Mouse (Mus musculus) ES-Bruce4 (cell line): Measurements from ENCODE around the gene Adipor1. TPM values are rescaled to one million over a fixed set of nuclear protein-coding genes. Genes with fewer than 3 reads are reported as not detected.
A peak's percentile ranks its signal among the peaks of the same experiment; 100 is the strongest.

Experiments used
- H3K27ac ChIP-seq: 2 replicates; pipeline ENCODE4 v1.5.1; 2012; ENCODE audit warnings: low read length, inconsistent platforms; ENCODE audit not compliant: insufficient read depth
- H3K27me3 ChIP-seq: 2 replicates; pipeline ENCODE4 v1.6.1; 2012; ENCODE audit warnings: mild to moderate bottlenecking, low read length, inconsistent platforms; ENCODE audit not compliant: control insufficient read depth, poor library complexity, insufficient read depth, severe bottlenecking
- H3K36me3 ChIP-seq: 2 replicates; pipeline ENCODE4 v1.6.1; 2012; ENCODE audit warnings: inconsistent platforms, mild to moderate bottlenecking, low read length, moderate library complexity; ENCODE audit not compliant: control insufficient read depth, poor library complexity, insufficient read depth, severe bottlenecking
- H3K4me1 ChIP-seq: one replicate; pipeline ENCODE4 v1.8.1; 2011; ENCODE audit warnings: low read length; ENCODE audit not compliant: control insufficient read depth, insufficient read depth
- H3K4me3 ChIP-seq: 2 replicates; pipeline ENCODE4 v1.5.1; 2011; ENCODE audit warnings: low read depth, mild to moderate bottlenecking, low read length
- H3K9ac ChIP-seq: 2 replicates; pipeline ENCODE4 v1.6.1; 2012; ENCODE audit warnings: low read depth, mild to moderate bottlenecking, inconsistent platforms; ENCODE audit not compliant: poor library complexity, severe bottlenecking
- H3K9me3 ChIP-seq: replicated peaks from 2 replicates; pipeline ENCODE4 v1.6.1; 2012; ENCODE audit warnings: mild to moderate bottlenecking, low read length, inconsistent platforms; ENCODE audit not compliant: control insufficient read depth, poor library complexity, insufficient read depth, severe bottlenecking
- CTCF ChIP-seq: IDR thresholded peaks from one replicate; pipeline ENCODE4 v1.8.1; 2011; ENCODE audit warnings: low read depth, low read length
- EP300 ChIP-seq: IDR thresholded peaks from 2 replicates; pipeline ENCODE4 v1.6.1; 2011; ENCODE audit warnings: low read depth, low read length; ENCODE audit not compliant: insufficient read depth
- POLR2A ChIP-seq: IDR thresholded peaks from one replicate; pipeline ENCODE4 v1.8.1; 2011; ENCODE audit warnings: low read length; ENCODE audit not compliant: insufficient read depth
- polyA plus RNA-seq: library from polyadenylated mRNA; stranded (reverse); fragments of >200 nt; gene quantifications from 2 replicates; pipeline ENCODE4 v1.2.4, GENCODE M21; 2011; ENCODE audit warnings: low read depth; ENCODE audit not compliant: missing spikeins, insufficient read depth, insufficient read length

Gene Adipor1
- 118 and 119 TPM in 2 replicates for polyA plus RNA-seq

GRCm38 (mm10) chr1:134415168-134415831 lies at the start of gene Adipor1:
Adipor1 (plus strand) TSS chr1:134415378.
- H3K4me3 ChIP-seq: peak within 1 kb of the TSS; percentile 89
- H3K27me3 ChIP-seq: no peaks in the 10 kb centered on the region
- H3K4me1 ChIP-seq: peaks cover 4% of the 10 kb centered on the region
- H3K36me3 ChIP-seq: peaks cover 19% of the 10 kb centered on the region
- no peaks in the 10 kb centered on the region for H3K9me3 ChIP-seq
- TF ChIP-seq CTCF (no peak), POLR2A (peak; percentile 37), EP300 (no peak)
- H3K9ac ChIP-seq: peak within 1 kb of the TSS; percentile 80
- H3K27ac ChIP-seq: peak within 1 kb of the TSS; percentile 89

GRCm38 (mm10) chr1:134365491-134365890 lies 49.7 kb upstream of the Adipor1 start:
- Histone ChIP-seq H3K27me3 (no peaks in the 10 kb centered on the region), H3K4me1 (no peaks in the 10 kb centered on the region), H3K9me3 (peaks cover 10% of the 10 kb centered on the region), H3K4me3 (no peak overlapping the region), H3K27ac (no peak overlapping the region), H3K36me3 (peaks cover 2% of the 10 kb centered on the region; the same call in 1 of the 2 replicates), H3K9ac (no peak overlapping the region)
- TF ChIP-seq CTCF: no peak

GRCm38 (mm10) chr1:134368777-134369337 lies 46.3 kb upstream of the Adipor1 start:
- no peak overlapping the region for H3K9ac ChIP-seq
- no peaks in the 10 kb centered on the region for H3K36me3 ChIP-seq
- H3K27ac ChIP-seq: no peak overlapping the region
- TF ChIP-seq POLR2A (no peak), CTCF (no peak), EP300 (no peak)
- H3K9me3 ChIP-seq: peaks cover 14% of the 10 kb centered on the region
- no peak overlapping the region for H3K4me3 ChIP-seq
- H3K27me3 ChIP-seq: no peaks in the 10 kb centered on the region
- no peaks in the 10 kb centered on the region for H3K4me1 ChIP-seq

- Histone ChIP-seq H3K9ac (no peak overlapping the region), H3K4me1 (no peaks in the 10 kb centered on the region), H3K9me3 (peaks cover 14% of the 10 kb centered on the region), H3K4me3 (no peak overlapping the region), H3K27me3 (no peaks in the 10 kb centered on the region), H3K36me3 (no peaks in the 10 kb centered on the region), H3K27ac (no peak overlapping the region)
- TF ChIP-seq CTCF (no peak), POLR2A (no peak), EP300 (no peak)
These were observed 41.1 kb upstream of the Adipor1 start for GRCm38 (mm10) chr1:134374124-134374523.

GRCm38 (mm10) chr1:134381051-134381450 lies 34.1 kb upstream of the Adipor1 start:
- peaks cover 2% of the 10 kb centered on the region for H3K4me1 ChIP-seq
- H3K27me3 ChIP-seq: no peaks in the 10 kb centered on the region
- H3K9me3 ChIP-seq: 0 out of 2 replicates have a peak, but pooled peaks cover 3% of the 10 kb centered on the region
- 0 out of 2 replicates have a peak overlapping the region, but pooled peaks have one; percentile 18 for H3K27ac ChIP-seq
- peak overlapping the region; percentile 58; the same call in 1 of the 2 replicates for H3K9ac ChIP-seq
- no peaks in the 10 kb centered on the region for H3K36me3 ChIP-seq
- no peak for TF ChIP-seq POLR2A
- TF ChIP-seq EP300: no peak
- TF ChIP-seq CTCF: no peak
- no peak overlapping the region for H3K4me3 ChIP-seq
